Mouse (Mus musculus) kidney, postnatal 0 days (tissue): ENCODE measurements around the gene Fastkd5. TPM values are rescaled to one million over a fixed set of nuclear protein-coding genes. Genes with fewer than 3 reads are reported as not detected.
A peak's percentile ranks its signal among the peaks of the same experiment; 100 is the strongest.

Experiments used
- ATAC-seq: fragments of 200-750 bp; cut with Nextera tagmentation; replicated peaks from 2 replicates; pipeline ENCODE4 v1.8.0; 2017; ENCODE audit warnings: low read depth, moderate number of reproducible peaks, moderate TSS enrichment, moderate library complexity; ENCODE audit not compliant: low FRiP score
- DNase-seq: peaks from one replicate; pipeline ENCODE4 v3.0.0-alpha.2; 2016; ENCODE audit warnings: low spot score
- H3K27ac ChIP-seq: fragments of 300-500 bp; sonication (generic); 2 replicates; pipeline ENCODE4 v1.5.1; 2014; ENCODE audit warnings: mild to moderate bottlenecking
- H3K27me3 ChIP-seq: fragments of 300-500 bp; sonication (generic); 2 replicates; pipeline ENCODE4 v1.6.1; 2014; ENCODE audit warnings: low read length, mixed read lengths; ENCODE audit not compliant: insufficient read depth
- H3K36me3 ChIP-seq: fragments of 300-500 bp; sonication (generic); 2 replicates; pipeline ENCODE4 v1.6.1; 2014; ENCODE audit warnings: low read length, mixed read lengths; ENCODE audit not compliant: insufficient read depth
- H3K4me1 ChIP-seq: fragments of 300-500 bp; sonication (generic); replicated peaks from 2 replicates; pipeline ENCODE4 v1.6.1; 2014; ENCODE audit warnings: antibody characterized with exemption, low read length, mixed read lengths; ENCODE audit not compliant: insufficient read depth
- H3K4me2 ChIP-seq: fragments of 300-500 bp; sonication (generic); 2 replicates; pipeline ENCODE4 v1.6.1; 2014; ENCODE audit warnings: mild to moderate bottlenecking, low read length, moderate library complexity, mixed read lengths
- H3K4me3 ChIP-seq: fragments of 300-500 bp; sonication (generic); replicated peaks from 2 replicates; pipeline ENCODE4 v1.5.1; 2014; ENCODE audit warnings: low read depth, low read length
- H3K9ac ChIP-seq: fragments of 300-500 bp; sonication (generic); 2 replicates; pipeline ENCODE4 v1.6.1; 2014; ENCODE audit warnings: low read depth, low read length
- H3K9me3 ChIP-seq: fragments of 300-500 bp; sonication (generic); replicated peaks from 2 replicates; pipeline ENCODE4 v1.6.1; 2016; ENCODE audit warnings: low read length, inconsistent platforms, mixed read lengths
- CTCF ChIP-seq: IDR thresholded peaks from 2 replicates; pipeline ENCODE4 v1.5.1; 2016; ENCODE audit warnings: antibody characterized with exemption, low read depth, mild to moderate bottlenecking, moderate library complexity
- WGBS: fragments of 180-500 bp; shearing (Covaris S2); extraction: QIAGEN DNeasy Blood & Tissue Kit; methylation state at CpG from one replicate; pipeline ENCODE4 v1.1.7; 2014; 5-methylcytosine and 5-hydroxymethylcytosine counted together
- polyA plus RNA-seq: library from polyadenylated mRNA; unstranded; fragments of >200 nt; fragmentation: Nextera tagmentation; extraction: Ambion mirVana; gene quantifications from 2 replicates; pipeline ENCODE4 v1.2.1, GENCODE M21; 2015

Gene Fastkd5
- 12.4 and 12.6 TPM in 2 replicates for polyA plus RNA-seq

GRCm38 (mm10) chr2:130629839-130630203, at the start of gene Fastkd5, which contains the start of gene Ubox5:
TSS of gene Fastkd5 (minus strand) at chr2:130630027.
TSS of gene Ubox5 (minus strand) at chr2:130630038.
- Histone ChIP-seq H3K4me3 (peak within 1 kb of the TSS; percentile 87), H3K27me3 (no peaks in the 10 kb centered on the region), H3K4me1 (peaks cover 16% of the 10 kb centered on the region; the same call in 1 of the 2 replicates), H3K4me2 (peak within 1 kb of the TSS; percentile 80), H3K9me3 (no peaks in the 10 kb centered on the region), H3K36me3 (peaks cover 10% of the 10 kb centered on the region), H3K27ac (peak within 1 kb of the TSS; percentile 78), H3K9ac (peak within 1 kb of the TSS; percentile 79)
- ATAC-seq (peak; percentile 65), DNase-seq (peak; percentile 93)
- WGBS: under 1% methylated on average over 25 of the region's 25 CpGs
- TF ChIP-seq CTCF: no peak

GRCm38 (mm10) chr2:130679154-130679553, 49.3 kb upstream of the Fastkd5 start:
- no peak overlapping the region for H3K9ac ChIP-seq
- 70% methylated on average over 12 of the region's 12 CpGs for WGBS
- H3K4me3 ChIP-seq: no peak overlapping the region
- H3K9me3 ChIP-seq: no peaks in the 10 kb centered on the region
- DNase-seq (no peak), ATAC-seq (no peak)
- TF ChIP-seq CTCF: no peak
- no peaks in the 10 kb centered on the region for H3K4me1 ChIP-seq
- no peak overlapping the region for H3K4me2 ChIP-seq
- H3K36me3 ChIP-seq: peaks cover 55% of the 10 kb centered on the region
- no peak overlapping the region for H3K27ac ChIP-seq
- H3K27me3 ChIP-seq: no peaks in the 10 kb centered on the region

- no peaks in the 10 kb centered on the region for H3K27me3 ChIP-seq
- H3K4me2 ChIP-seq: no peak overlapping the region
- H3K9ac ChIP-seq: no peak overlapping the region
- no peak for TF ChIP-seq CTCF
- no peaks in the 10 kb centered on the region for H3K4me1 ChIP-seq
- no peak overlapping the region for H3K4me3 ChIP-seq
- DNase-seq: peak; percentile 53
- H3K9me3 ChIP-seq: no peaks in the 10 kb centered on the region
- 39% methylated on average over 10 of the region's 10 CpGs for WGBS
- ATAC-seq: peak; percentile 29; the same call in 1 of the 2 replicates
- no peak overlapping the region for H3K27ac ChIP-seq
- peaks cover 68% of the 10 kb centered on the region for H3K36me3 ChIP-seq
These were observed 47.4 kb upstream of the Fastkd5 start for GRCm38 (mm10) chr2:130677211-130677610.

- Histone ChIP-seq H3K27ac (peak within 1 kb of the TSS; percentile 80), H3K4me3 (peak within 1 kb of the TSS; percentile 67), H3K4me2 (peak within 1 kb of the TSS; percentile 82), H3K36me3 (peaks cover 13% of the 10 kb centered on the region; the same call in 1 of the 2 replicates), H3K27me3 (no peaks in the 10 kb centered on the region), H3K4me1 (no peaks in the 10 kb centered on the region; the same call in 1 of the 2 replicates), H3K9ac (peak within 1 kb of the TSS; percentile 74), H3K9me3 (no peaks in the 10 kb centered on the region)
- ATAC-seq: peak; percentile 60
- DNase-seq: peak; percentile 93
- WGBS: under 1% methylated on average over 31 of the region's 31 CpGs
- peak; percentile 71 for TF ChIP-seq CTCF
These were observed 37.7 kb upstream of the Fastkd5 start, which contains the start of gene Itpa for GRCm38 (mm10) chr2:130667559-130667958. TSS of gene Itpa (plus strand) at chr2:130667610.

GRCm38 (mm10) chr2:130664102-130664701, 34.4 kb upstream of the Fastkd5 start, which contains the start of gene Ddrgk1:
TSS of gene Ddrgk1 (minus strand) at chr2:130664659.
- DNase-seq: peak; percentile 98
- under 1% methylated on average over 39 of the region's 40 CpGs for WGBS
- ATAC-seq: peak; percentile 96
- no peaks in the 10 kb centered on the region for H3K9me3 ChIP-seq
- H3K27ac ChIP-seq: peak within 1 kb of the TSS; percentile 99
- peak within 1 kb of the TSS; percentile 64 for H3K4me2 ChIP-seq
- H3K9ac ChIP-seq: peak within 1 kb of the TSS; percentile 94
- no peaks in the 10 kb centered on the region; the same call in 1 of the 2 replicates for H3K4me1 ChIP-seq
- H3K36me3 ChIP-seq: peaks cover 23% of the 10 kb centered on the region; the same call in 1 of the 2 replicates
- H3K27me3 ChIP-seq: no peaks in the 10 kb centered on the region
- peak within 1 kb of the TSS; percentile 59 for H3K4me3 ChIP-seq
- peak; percentile 34; the same call in 1 of the 2 replicates for TF ChIP-seq CTCF

GRCm38 (mm10) chr2:130663342-130663741, 33.5 kb upstream of the Fastkd5 start:
- no peak for ATAC-seq
- WGBS: 88% methylated on average over 11 of the region's 11 CpGs

More at GRCm38 (mm10) chr2:130663342-130663741, 33.5 kb upstream of the Fastkd5 start:
- no peak for TF ChIP-seq CTCF
- Histone ChIP-seq H3K36me3 (peaks cover 29% of the 10 kb centered on the region), H3K9ac (peak overlapping the region; percentile 94; the same call in 1 of the 2 replicates), H3K9me3 (no peaks in the 10 kb centered on the region), H3K4me2 (peak overlapping the region; percentile 64), H3K27ac (no peak overlapping the region; the same call in 1 of the 2 replicates), H3K4me1 (no peaks in the 10 kb centered on the region; the same call in 1 of the 2 replicates), H3K4me3 (peak overlapping the region; percentile 59; the same call in 1 of the 2 replicates), H3K27me3 (no peaks in the 10 kb centered on the region)
- DNase-seq: no peak
